Mouse (Mus musculus) neural tube, embryonic 13.5 days (tissue): ENCODE measurements around the gene Kcnj9. TPM values are rescaled to one million over a fixed set of nuclear protein-coding genes. Genes with fewer than 3 reads are reported as not detected.

Source experiments
- ATAC-seq: fragments of 200-750 bp; cut with Nextera tagmentation; 2 replicates; pipeline ENCODE4 v1.8.0; 2017; ENCODE audit warnings: low read depth, mild to moderate bottlenecking, moderate TSS enrichment, moderate library complexity
- H3K27ac ChIP-seq: fragments of 300-500 bp; sonication (generic); replicated peaks from 2 replicates; pipeline ENCODE4 v1.5.1; 2015; ENCODE audit warnings: moderate library complexity, mild to moderate bottlenecking, inconsistent platforms
- H3K27me3 ChIP-seq: fragments of 300-500 bp; sonication (generic); 2 replicates; pipeline ENCODE4 v1.6.1; 2015; ENCODE audit warnings: mild to moderate bottlenecking, inconsistent platforms
- H3K36me3 ChIP-seq: fragments of 300-500 bp; sonication (generic); 2 replicates; pipeline ENCODE4 v1.6.1; 2015; ENCODE audit warnings: mild to moderate bottlenecking, inconsistent platforms
- H3K4me1 ChIP-seq: fragments of 300-500 bp; sonication (generic); replicated peaks from 2 replicates; pipeline ENCODE4 v1.6.1; 2015; ENCODE audit warnings: inconsistent platforms
- H3K4me2 ChIP-seq: fragments of 300-500 bp; sonication (generic); 2 replicates; pipeline ENCODE4 v1.6.1; 2015; ENCODE audit warnings: inconsistent platforms, mild to moderate bottlenecking, moderate library complexity
- H3K4me3 ChIP-seq: fragments of 300-500 bp; sonication (generic); 2 replicates; pipeline ENCODE4 v1.5.1; 2015; ENCODE audit warnings: mild to moderate bottlenecking, inconsistent platforms
- H3K9ac ChIP-seq: fragments of 300-500 bp; sonication (generic); 2 replicates; pipeline ENCODE4 v1.6.1; 2015; ENCODE audit warnings: moderate library complexity, mild to moderate bottlenecking, inconsistent platforms
- H3K9me3 ChIP-seq: fragments of 300-500 bp; sonication (generic); 2 replicates; pipeline ENCODE4 v1.6.1; 2016; ENCODE audit warnings: inconsistent platforms
- WGBS: fragments of 180-500 bp; shearing (Covaris S2); methylation state at CpG from one replicate; pipeline ENCODE4 v1.1.7; 2015; 5-methylcytosine and 5-hydroxymethylcytosine counted together
- polyA plus RNA-seq: library from polyadenylated mRNA; unstranded; fragments of >200 nt; fragmentation: Nextera tagmentation; extraction: Ambion mirVana; gene quantifications from 2 replicates; pipeline ENCODE4 v1.2.1, GENCODE M21; 2015

Gene Kcnj9
- polyA plus RNA-seq, 1 experiment from 2014 or later: 1.5 TPM

DNA sequence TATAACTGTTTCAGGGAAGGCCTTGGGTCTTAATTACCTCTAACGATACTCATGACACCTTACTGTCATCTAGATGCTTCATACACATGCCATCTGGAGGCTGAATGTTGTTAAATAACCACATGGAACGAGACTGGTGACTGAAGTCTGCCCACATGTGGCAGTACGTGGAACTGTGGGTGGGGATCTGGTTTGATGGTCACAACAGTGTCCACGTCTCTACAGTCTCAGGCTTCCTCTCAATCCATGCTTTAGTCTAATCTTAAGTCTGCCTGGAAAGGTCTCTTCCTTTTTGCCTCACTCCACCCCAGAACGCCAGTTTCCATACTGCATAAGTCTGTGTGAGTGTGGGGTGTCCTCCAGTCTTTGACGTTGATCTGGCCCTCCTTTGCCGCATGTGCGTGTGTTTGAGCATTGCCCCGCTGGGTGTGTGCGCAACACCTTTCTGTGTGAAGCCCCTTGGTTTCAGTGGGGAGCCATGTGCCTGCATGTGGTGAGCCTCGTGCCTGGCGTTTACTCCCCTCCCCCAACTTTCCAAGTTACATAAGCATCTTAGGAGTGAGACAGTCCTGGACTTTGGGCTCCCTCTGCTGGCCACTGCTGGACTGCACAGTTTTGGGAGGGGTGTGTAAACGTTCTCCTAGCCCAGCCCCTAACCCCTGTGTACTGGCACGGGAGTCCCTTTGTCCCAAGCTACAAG lies 19.3 kb downstream of the Kcnj9 start:
- H3K4me2 ChIP-seq: peak overlapping the region; percentile 62
- H3K4me1 ChIP-seq: peaks cover 64% of the 10 kb centered on the region
- H3K36me3 ChIP-seq: no peaks in the 10 kb centered on the region
- peak overlapping the region; percentile 81 for H3K27ac ChIP-seq
- peak; percentile 54 for ATAC-seq
- WGBS: 3% methylated on average over 14 of the region's 14 CpGs
- no peaks in the 10 kb centered on the region for H3K27me3 ChIP-seq
- no peaks in the 10 kb centered on the region for H3K9me3 ChIP-seq
- peak overlapping the region; percentile 28 for H3K4me3 ChIP-seq
- peak overlapping the region; percentile 65 for H3K9ac ChIP-seq

- Histone ChIP-seq H3K4me2 (no peak overlapping the region), H3K4me3 (no peak overlapping the region), H3K27ac (peak overlapping the region; percentile 29; the same call in 1 of the 2 replicates), H3K9me3 (no peaks in the 10 kb centered on the region), H3K27me3 (no peaks in the 10 kb centered on the region), H3K4me1 (peaks cover 50% of the 10 kb centered on the region), H3K9ac (no peak overlapping the region), H3K36me3 (no peaks in the 10 kb centered on the region)
- 88% methylated on average over 1 of the region's 1 CpGs for WGBS
- no peak for ATAC-seq
Measured at GRCm38 (mm10) chr1:172308409-172308808, 20.7 kb downstream of the Kcnj9 start.

- H3K9ac ChIP-seq: no peak overlapping the region
- 57% methylated on average over 10 of the region's 10 CpGs for WGBS
- peak overlapping the region; percentile 29; the same call in 1 of the 2 replicates for H3K27ac ChIP-seq
- H3K4me1 ChIP-seq: peaks cover 50% of the 10 kb centered on the region
- H3K4me3 ChIP-seq: no peak overlapping the region
- ATAC-seq: no peak
- no peak overlapping the region for H3K4me2 ChIP-seq
- no peaks in the 10 kb centered on the region for H3K27me3 ChIP-seq
- no peaks in the 10 kb centered on the region for H3K9me3 ChIP-seq
- no peaks in the 10 kb centered on the region for H3K36me3 ChIP-seq
Measured at GRCm38 (mm10) chr1:172307936-172308335, 21.2 kb downstream of the Kcnj9 start.

GRCm38 (mm10) chr1:172306885-172307284 lies 22.2 kb downstream of the Kcnj9 start:
- 84% methylated on average over 6 of the region's 6 CpGs for WGBS
- 0 out of 2 replicates have a peak overlapping the region, but pooled peaks have one; percentile 38 for H3K27ac ChIP-seq

DNA sequence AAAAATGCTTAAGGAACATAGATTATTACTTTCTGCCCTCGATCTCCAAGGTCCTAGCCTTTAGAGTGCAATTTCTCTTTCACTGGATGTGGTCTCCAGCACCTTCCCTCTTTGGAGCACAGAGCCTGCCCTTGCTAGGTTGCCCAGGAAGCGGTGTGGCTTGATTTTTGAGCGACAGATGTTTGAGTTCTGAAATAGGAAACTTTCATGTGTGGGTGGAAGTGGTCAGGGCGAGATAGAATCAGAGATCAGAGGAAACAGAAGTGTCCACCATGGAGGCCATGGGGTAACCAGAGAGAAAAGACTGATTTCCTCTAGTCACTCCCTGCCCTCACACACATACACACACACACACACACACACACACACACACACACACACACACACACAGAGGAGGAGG lies 22.9 kb downstream of the Kcnj9 start:
- H3K27me3 ChIP-seq: no peaks in the 10 kb centered on the region
- H3K9ac ChIP-seq: no peak overlapping the region
- H3K4me1 ChIP-seq: peaks cover 54% of the 10 kb centered on the region
- WGBS: 93% methylated on average over 4 of the region's 4 CpGs
- no peaks in the 10 kb centered on the region for H3K36me3 ChIP-seq
- H3K27ac ChIP-seq: no peak overlapping the region
- no peak for ATAC-seq
- no peak overlapping the region for H3K4me2 ChIP-seq
- no peaks in the 10 kb centered on the region for H3K9me3 ChIP-seq
- H3K4me3 ChIP-seq: no peak overlapping the region

More at GRCm38 (mm10) chr1:172306885-172307284, 22.2 kb downstream of the Kcnj9 start:
- no peaks in the 10 kb centered on the region for H3K36me3 ChIP-seq
- H3K4me2 ChIP-seq: no peak overlapping the region
- H3K9me3 ChIP-seq: no peaks in the 10 kb centered on the region
- H3K9ac ChIP-seq: no peak overlapping the region
- no peaks in the 10 kb centered on the region for H3K27me3 ChIP-seq
- H3K4me3 ChIP-seq: no peak overlapping the region
- ATAC-seq: no peak
- peaks cover 54% of the 10 kb centered on the region for H3K4me1 ChIP-seq

- Histone ChIP-seq H3K9me3 (no peaks in the 10 kb centered on the region), H3K27ac (no peak overlapping the region), H3K4me1 (peaks cover 54% of the 10 kb centered on the region), H3K36me3 (no peaks in the 10 kb centered on the region), H3K4me3 (no peak overlapping the region), H3K4me2 (no peak overlapping the region), H3K27me3 (no peaks in the 10 kb centered on the region), H3K9ac (no peak overlapping the region)
- WGBS: 67% methylated on average over 3 of the region's 3 CpGs
- ATAC-seq: no peak
Measured at GRCm38 (mm10) chr1:172305635-172306034, 23.5 kb downstream of the Kcnj9 start.

DNA sequence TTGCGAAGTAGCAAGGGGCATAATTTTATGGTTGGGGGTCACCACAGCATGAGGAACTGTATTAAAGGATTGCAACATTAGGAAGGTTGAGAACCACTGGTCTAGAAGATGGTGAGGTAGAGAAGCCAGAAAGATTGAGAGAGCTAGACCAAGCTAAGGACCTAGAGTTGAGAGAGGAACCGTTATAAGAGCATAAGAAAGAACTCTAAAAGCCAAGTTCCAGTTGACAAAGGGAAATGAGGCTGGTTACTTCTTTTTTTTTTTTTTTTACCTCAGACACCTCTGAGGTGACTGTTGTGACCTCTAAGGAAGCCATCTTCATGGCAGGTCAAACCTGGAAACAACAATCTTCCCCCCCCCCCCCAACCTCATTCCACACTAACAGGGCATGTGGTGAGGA lies 24.0 kb downstream of the Kcnj9 start:
- Histone ChIP-seq H3K27ac (no peak overlapping the region), H3K9me3 (no peaks in the 10 kb centered on the region), H3K4me2 (no peak overlapping the region), H3K4me3 (no peak overlapping the region), H3K27me3 (no peaks in the 10 kb centered on the region), H3K36me3 (no peaks in the 10 kb centered on the region), H3K9ac (no peak overlapping the region), H3K4me1 (peaks cover 53% of the 10 kb centered on the region)
- no peak for ATAC-seq
- WGBS: 89% methylated on average over 2 of the region's 2 CpGs

GRCm38 (mm10) chr1:172304443-172304842 lies 24.7 kb downstream of the Kcnj9 start:
- Histone ChIP-seq H3K4me3 (no peak overlapping the region), H3K27me3 (no peaks in the 10 kb centered on the region), H3K9ac (no peak overlapping the region), H3K9me3 (no peaks in the 10 kb centered on the region), H3K4me2 (no peak overlapping the region), H3K4me1 (peaks cover 53% of the 10 kb centered on the region), H3K36me3 (no peaks in the 10 kb centered on the region), H3K27ac (no peak overlapping the region)
- 75% methylated on average over 6 of the region's 6 CpGs for WGBS
- ATAC-seq: no peak

GRCm38 (mm10) chr1:172302851-172303250 lies 26.3 kb downstream of the Kcnj9 start:
- ATAC-seq: no peak
- WGBS: 15% methylated on average over 6 of the region's 6 CpGs

GRCm38 (mm10) chr1:172302311-172302710 lies 26.8 kb downstream of the Kcnj9 start:
- Histone ChIP-seq H3K36me3 (no peaks in the 10 kb centered on the region), H3K4me1 (peaks cover 47% of the 10 kb centered on the region), H3K27me3 (no peaks in the 10 kb centered on the region), H3K27ac (0 out of 2 replicates have a peak overlapping the region, but pooled peaks have one; percentile 18), H3K4me2 (no peak overlapping the region), H3K4me3 (no peak overlapping the region), H3K9me3 (no peaks in the 10 kb centered on the region), H3K9ac (no peak overlapping the region; the same call in 1 of the 2 replicates)
- no peak for ATAC-seq
- WGBS: 65% methylated on average over 3 of the region's 3 CpGs

More at GRCm38 (mm10) chr1:172302851-172303250, 26.3 kb downstream of the Kcnj9 start:
- H3K4me2 ChIP-seq: no peak overlapping the region
- H3K27ac ChIP-seq: no peak overlapping the region
- H3K36me3 ChIP-seq: no peaks in the 10 kb centered on the region
- no peaks in the 10 kb centered on the region for H3K27me3 ChIP-seq
- no peak overlapping the region; the same call in 1 of the 2 replicates for H3K9ac ChIP-seq
- H3K9me3 ChIP-seq: no peaks in the 10 kb centered on the region
- H3K4me3 ChIP-seq: no peak overlapping the region
- peaks cover 47% of the 10 kb centered on the region for H3K4me1 ChIP-seq

GRCm38 (mm10) chr1:172301180-172301579 lies 27.9 kb downstream of the Kcnj9 start:
- no peaks in the 10 kb centered on the region for H3K27me3 ChIP-seq
- H3K4me3 ChIP-seq: no peak overlapping the region
- no peak overlapping the region for H3K9ac ChIP-seq
- 20% methylated on average over 12 of the region's 12 CpGs for WGBS
- peaks cover 58% of the 10 kb centered on the region for H3K4me1 ChIP-seq
- H3K9me3 ChIP-seq: no peaks in the 10 kb centered on the region
- no peaks in the 10 kb centered on the region for H3K36me3 ChIP-seq
- no peak overlapping the region for H3K4me2 ChIP-seq
- H3K27ac ChIP-seq: 0 out of 2 replicates have a peak overlapping the region, but pooled peaks have one; percentile 18
- ATAC-seq: peak; percentile 22; the same call in 1 of the 2 replicates

GRCm38 (mm10) chr1:172300247-172300646 lies 28.9 kb downstream of the Kcnj9 start:
- 68% methylated on average over 5 of the region's 5 CpGs for WGBS
- H3K36me3 ChIP-seq: no peaks in the 10 kb centered on the region
- H3K27ac ChIP-seq: no peak overlapping the region
- no peaks in the 10 kb centered on the region for H3K27me3 ChIP-seq
- no peaks in the 10 kb centered on the region for H3K9me3 ChIP-seq
- peaks cover 66% of the 10 kb centered on the region for H3K4me1 ChIP-seq
- ATAC-seq: no peak
- no peak overlapping the region for H3K4me2 ChIP-seq
- H3K9ac ChIP-seq: no peak overlapping the region
- no peak overlapping the region for H3K4me3 ChIP-seq
